Mouse (Mus musculus): Measurements from ENCODE around the gene Rab1b. TPM values are rescaled to one million over a fixed set of nuclear protein-coding genes. Genes with fewer than 3 reads are reported as not detected.

Rab1b gene
- polyA plus RNA-seq, 1 experiment from 2014 or later, result 242 TPM

- WGBS, result under 1% methylated on average over 55 of the region's 56 CpGs
- no peaks in the 10 kb centered on the region for H3K36me3 ChIP-seq
- H3K4me3 ChIP-seq (replicated peaks), result peak within 1 kb of the TSS; percentile 42
- no peak within 1 kb of the TSS for H3K27ac ChIP-seq
- H3K4me1 ChIP-seq (replicated peaks), result peaks cover 44% of the 10 kb centered on the region
- peak within 1 kb of the TSS; percentile 69 for H3K9ac ChIP-seq (replicated peaks)
- peak; percentile 24; the same call in 1 of the 2 replicates for ATAC-seq
- H3K9me3 ChIP-seq, result no peaks in the 10 kb centered on the region
- peaks cover 62% of the 10 kb centered on the region for H3K27me3 ChIP-seq
- H3K4me2 ChIP-seq (replicated peaks), result peak within 1 kb of the TSS; percentile 67
Observed at GRCm38 (mm10) chr19:5067867-5068569, 38.9 kb downstream of the Rab1b start, which contains the start of gene Cd248. TSS of gene Cd248 (plus strand) at chr19:5068078.

- WGBS, result 11% methylated on average over 15 of the region's 15 CpGs
- Histone ChIP-seq H3K27me3 (peaks cover 62% of the 10 kb centered on the region), H3K4me2 (replicated peaks) (peak overlapping the region; percentile 67), H3K4me3 (replicated peaks) (peak overlapping the region; percentile 42), H3K9ac (replicated peaks) (peak overlapping the region; percentile 69), H3K27ac (no peak overlapping the region), H3K36me3 (no peaks in the 10 kb centered on the region), H3K9me3 (no peaks in the 10 kb centered on the region), H3K4me1 (replicated peaks) (peaks cover 36% of the 10 kb centered on the region)
- no peak for ATAC-seq
Observed at GRCm38 (mm10) chr19:5067040-5067799, 39.7 kb downstream of the Rab1b start.

GRCm38 (mm10) chr19:5065104-5065503 lies 41.8 kb downstream of the Rab1b start:
- peaks cover 33% of the 10 kb centered on the region for H3K4me1 ChIP-seq (replicated peaks)
- H3K27me3 ChIP-seq, result peaks cover 51% of the 10 kb centered on the region
- no peak overlapping the region for H3K27ac ChIP-seq
- H3K4me2 ChIP-seq (replicated peaks), result no peak overlapping the region
- H3K4me3 ChIP-seq (replicated peaks), result no peak overlapping the region
- H3K9me3 ChIP-seq, result no peaks in the 10 kb centered on the region
- 0 out of 2 replicates have a peak overlapping the region, but pooled peaks have one; percentile 19 for H3K9ac ChIP-seq (replicated peaks)
- 75% methylated on average over 7 of the region's 7 CpGs for WGBS
- no peak for ATAC-seq
- H3K36me3 ChIP-seq, result no peaks in the 10 kb centered on the region

- H3K4me1 ChIP-seq (replicated peaks), result peaks cover 28% of the 10 kb centered on the region
- H3K9ac ChIP-seq (replicated peaks), result no peak overlapping the region
- no peaks in the 10 kb centered on the region for H3K9me3 ChIP-seq
- WGBS, result 81% methylated on average over 6 of the region's 6 CpGs
- H3K4me2 ChIP-seq (replicated peaks), result no peak overlapping the region
- no peak overlapping the region for H3K27ac ChIP-seq
- no peak for ATAC-seq
- H3K4me3 ChIP-seq (replicated peaks), result no peak overlapping the region
- H3K36me3 ChIP-seq, result no peaks in the 10 kb centered on the region
- peaks cover 30% of the 10 kb centered on the region for H3K27me3 ChIP-seq
Observed at GRCm38 (mm10) chr19:5062446-5062845, 44.4 kb downstream of the Rab1b start.

GRCm38 (mm10) chr19:5062041-5062440 lies 44.8 kb downstream of the Rab1b start:
- Histone ChIP-seq H3K9me3 (no peaks in the 10 kb centered on the region), H3K4me2 (replicated peaks) (no peak overlapping the region), H3K27me3 (peaks cover 26% of the 10 kb centered on the region), H3K4me1 (replicated peaks) (peaks cover 24% of the 10 kb centered on the region), H3K9ac (replicated peaks) (no peak overlapping the region), H3K27ac (no peak overlapping the region), H3K36me3 (no peaks in the 10 kb centered on the region), H3K4me3 (replicated peaks) (no peak overlapping the region)
- 86% methylated on average over 5 of the region's 5 CpGs for WGBS
- ATAC-seq, result no peak

- no peak for ATAC-seq
- Histone ChIP-seq H3K27ac (no peak overlapping the region), H3K4me1 (replicated peaks) (peaks cover 28% of the 10 kb centered on the region), H3K9ac (replicated peaks) (no peak overlapping the region), H3K27me3 (peaks cover 14% of the 10 kb centered on the region), H3K9me3 (no peaks in the 10 kb centered on the region), H3K4me2 (replicated peaks) (no peak overlapping the region), H3K36me3 (no peaks in the 10 kb centered on the region), H3K4me3 (replicated peaks) (no peak overlapping the region)
- 41% methylated on average over 5 of the region's 5 CpGs for WGBS
Observed at GRCm38 (mm10) chr19:5060365-5061330, 46.2 kb downstream of the Rab1b start.

GRCm38 (mm10) chr19:5058801-5059771 lies 47.8 kb downstream of the Rab1b start:
- H3K9ac ChIP-seq (replicated peaks), result peak overlapping the region; percentile 33; the same call in 1 of the 2 replicates
- 10% methylated on average over 10 of the region's 10 CpGs for WGBS
- no peaks in the 10 kb centered on the region for H3K9me3 ChIP-seq
- H3K27ac ChIP-seq, result no peak overlapping the region
- H3K4me1 ChIP-seq (replicated peaks), result peaks cover 28% of the 10 kb centered on the region
- H3K36me3 ChIP-seq, result no peaks in the 10 kb centered on the region
- no peak overlapping the region for H3K4me3 ChIP-seq (replicated peaks)
- peak; percentile 41; the same call in 1 of the 2 replicates for ATAC-seq
- H3K27me3 ChIP-seq, result peaks cover 20% of the 10 kb centered on the region
- H3K4me2 ChIP-seq (replicated peaks), result no peak overlapping the region

- H3K4me3 ChIP-seq (replicated peaks), result no peak overlapping the region
- H3K4me2 ChIP-seq (replicated peaks), result no peak overlapping the region
- H3K27me3 ChIP-seq, result peaks cover 30% of the 10 kb centered on the region
- no peak overlapping the region for H3K27ac ChIP-seq
- 28% methylated on average over 16 of the region's 16 CpGs for WGBS
- no peak overlapping the region for H3K9ac ChIP-seq (replicated peaks)
- no peaks in the 10 kb centered on the region for H3K9me3 ChIP-seq
- no peak for ATAC-seq
- peaks cover 28% of the 10 kb centered on the region for H3K4me1 ChIP-seq (replicated peaks)
- H3K36me3 ChIP-seq, result no peaks in the 10 kb centered on the region
Observed at GRCm38 (mm10) chr19:5057876-5058775, 48.7 kb downstream of the Rab1b start.

- WGBS, result 6% methylated on average over 6 of the region's 6 CpGs
Observed at GRCm38 (mm10) chr19:5056251-5056650, 50.6 kb downstream of the Rab1b start.

GRCm38 (mm10) chr19:5053909-5054308 lies 53.0 kb downstream of the Rab1b start:
- ATAC-seq, result no peak
- Histone ChIP-seq H3K36me3 (peaks cover 11% of the 10 kb centered on the region), H3K27ac (no peak overlapping the region), H3K4me3 (replicated peaks) (no peak overlapping the region), H3K9me3 (no peaks in the 10 kb centered on the region), H3K27me3 (peaks cover 61% of the 10 kb centered on the region), H3K4me1 (replicated peaks) (peaks cover 35% of the 10 kb centered on the region), H3K9ac (replicated peaks) (no peak overlapping the region), H3K4me2 (replicated peaks) (no peak overlapping the region)
- 19% methylated on average over 9 of the region's 9 CpGs for WGBS

More at GRCm38 (mm10) chr19:5056251-5056650, 50.6 kb downstream of the Rab1b start:
- H3K27me3 ChIP-seq, result peaks cover 48% of the 10 kb centered on the region
- H3K36me3 ChIP-seq, result no peaks in the 10 kb centered on the region
- peaks cover 30% of the 10 kb centered on the region for H3K4me1 ChIP-seq (replicated peaks)
- no peak overlapping the region for H3K4me3 ChIP-seq (replicated peaks)
- peak; percentile 52 for ATAC-seq
- H3K9me3 ChIP-seq, result no peaks in the 10 kb centered on the region
- H3K27ac ChIP-seq, result no peak overlapping the region
- H3K9ac ChIP-seq (replicated peaks), result no peak overlapping the region; the same call in 1 of the 2 replicates
- no peak overlapping the region for H3K4me2 ChIP-seq (replicated peaks)

Data from midbrain, embryonic 13.5 days (tissue).